Mouse (Mus musculus) myocyte (in vitro differentiated cells): ENCODE measurements around the gene Olfr786.

Experiments
- E2F4 ChIP-seq: IDR thresholded peaks from one replicate; pipeline ENCODE4 v1.6.1; 2011; ENCODE audit warnings: mild to moderate bottlenecking, control low read depth, moderate library complexity; ENCODE audit not compliant: insufficient read depth
- POLR2A ChIP-seq: IDR thresholded peaks from one replicate; pipeline ENCODE4 v1.6.1; 2011; ENCODE audit warnings: low read depth, mild to moderate bottlenecking, control low read depth, moderate library complexity; ENCODE audit not compliant: insufficient read length
- USF1 ChIP-seq: IDR thresholded peaks from one replicate; pipeline ENCODE4 v1.6.1; 2011; ENCODE audit warnings: low read depth, mild to moderate bottlenecking, control low read depth, moderate library complexity

DNA sequence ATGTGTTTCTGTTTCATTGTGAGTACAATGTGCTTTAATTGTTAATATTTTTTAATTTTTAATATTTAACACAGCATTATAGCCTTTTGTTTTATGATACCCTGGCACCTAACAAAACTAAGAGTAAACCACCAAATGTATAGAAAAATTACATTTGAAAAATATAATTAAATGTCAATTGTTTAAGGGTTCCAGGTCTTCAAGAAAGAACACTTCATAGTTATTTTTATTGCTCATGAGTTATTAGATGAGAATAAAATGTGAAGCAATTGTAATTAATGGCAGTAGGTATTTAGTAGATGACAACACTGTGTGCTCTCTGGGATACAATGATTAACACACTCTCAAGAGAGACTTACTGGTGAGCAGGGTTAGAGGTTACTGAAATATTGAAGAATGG lies 43.6 kb downstream of the Olfr786 start, which contains the start of gene Olfr788:
- TF ChIP-seq E2F4 (no peak), POLR2A (no peak), USF1 (no peak)
